ENCODE assay signal across 16 mouse cellular contexts in the genomic region with DNA sequence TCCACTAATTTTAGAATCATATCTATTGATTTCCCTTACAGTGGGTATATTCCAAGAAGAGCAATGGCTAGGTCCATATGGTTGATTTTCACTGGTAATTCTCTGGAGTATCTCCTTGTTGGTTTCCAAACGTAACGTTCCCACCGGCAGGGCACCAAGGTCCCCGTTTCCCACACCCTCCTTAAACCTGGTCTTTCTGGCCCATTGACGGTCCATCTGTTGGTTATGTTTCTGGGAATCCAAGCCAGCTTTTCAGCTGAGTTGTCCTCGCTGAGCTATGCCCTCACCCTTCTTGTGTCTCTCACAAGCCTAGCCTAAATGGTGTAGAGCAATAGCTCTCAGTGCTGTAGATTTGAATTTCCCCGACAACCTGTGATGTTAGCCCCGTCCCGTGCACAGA.
DNase-seq lines count a peak whose midpoint lies in the region; ATAC-seq lines count a peak whose summit lies in the region.
"Had no signal": no experiment of that assay in that cellular context is flagged by ENCODE, and none has a peak within 500 bp of the region (broad histone marks: within the 10 kb centered on the region; RNA-seq: fewer than 3 reads in every experiment).

No protein-coding gene starts in this region.

- H3K4me3 ChIP-seq in forebrain, embryonic 11.5 days (ENCODE audit: low read depth, low read length), result no peak overlapping the region
- no peak overlapping the region for H3K4me3 ChIP-seq in forebrain, embryonic 16.5 days (replicated peaks; ENCODE audit: low read length)
- H3K4me3 ChIP-seq: embryonic facial prominence, embryonic 13.5 days; embryonic facial prominence, embryonic 15.5 days; erythroblast, embryonic 14.5 days; forebrain, embryonic 10.5 days; forebrain, embryonic 13.5 days; forebrain, embryonic 15.5 days had no signal

- no peaks in the 10 kb centered on the region for H3K4me1 ChIP-seq in forebrain, embryonic 11.5 days (replicated peaks; ENCODE audit: control insufficient read depth, insufficient read depth, low read length)
- no peaks in the 10 kb centered on the region for H3K4me1 ChIP-seq in forebrain, embryonic 16.5 days (replicated peaks; ENCODE audit: control insufficient read depth, insufficient read depth, low read length)
- H3K4me1 ChIP-seq: embryonic facial prominence, embryonic 13.5 days; embryonic facial prominence, embryonic 15.5 days; forebrain, embryonic 10.5 days; forebrain, embryonic 13.5 days; forebrain, embryonic 15.5 days had no signal

- no peak overlapping the region for H3K9ac ChIP-seq in forebrain, embryonic 11.5 days (ENCODE audit: low read length)
- H3K9ac ChIP-seq in forebrain, embryonic 16.5 days (replicated peaks; ENCODE audit: low read depth, low read length), result no peak overlapping the region
- H3K9ac ChIP-seq: embryonic facial prominence, embryonic 13.5 days; embryonic facial prominence, embryonic 15.5 days; forebrain, embryonic 13.5 days; forebrain, embryonic 15.5 days had no signal

- peak; percentile 51 to 68 for DNase-seq in cerebellum, postnatal 14 days
- DNase-seq in cerebellum, adult 9-11 months, result no peak
- DNase-seq in forebrain, embryonic 11.5 days (ENCODE audit: low spot score), result peak; percentile 11
- DNase-seq: adrenal gland, adult 2 months; adrenal gland, postnatal 10 days; adrenal gland, postnatal 25 days; cerebellum, adult 11 months; cerebellum, postnatal 36 days; embryo, embryonic 11 days had no signal

- ATAC-seq in forebrain, embryonic 11.5 days (replicated peaks; ENCODE audit: low FRiP score), result no peak
- no peak for ATAC-seq in forebrain, embryonic 16.5 days
- ATAC-seq: forebrain, embryonic 13.5 days; forebrain, embryonic 15.5 days had no signal

- no peak overlapping the region for H3K4me2 ChIP-seq in forebrain, embryonic 11.5 days (ENCODE audit: low read depth, low read length, severe bottlenecking)
- H3K4me2 ChIP-seq in forebrain, embryonic 16.5 days (ENCODE audit: low read length), result no peak overlapping the region
- H3K4me2 ChIP-seq: embryonic facial prominence, embryonic 13.5 days; embryonic facial prominence, embryonic 15.5 days; forebrain, embryonic 13.5 days; forebrain, embryonic 15.5 days had no signal

- no peaks in the 10 kb centered on the region for H3K27me3 ChIP-seq in forebrain, embryonic 11.5 days (ENCODE audit: control insufficient read depth, insufficient read depth, low read length)
- no peaks in the 10 kb centered on the region for H3K27me3 ChIP-seq in forebrain, embryonic 16.5 days (replicated peaks; ENCODE audit: control insufficient read depth, insufficient read depth, low read length)
- H3K27me3 ChIP-seq: embryonic facial prominence, embryonic 13.5 days; embryonic facial prominence, embryonic 15.5 days; forebrain, embryonic 13.5 days; forebrain, embryonic 15.5 days had no signal

- no peak overlapping the region for H3K27ac ChIP-seq in forebrain, embryonic 11.5 days (ENCODE audit: low read depth, low read length)
- H3K27ac ChIP-seq in forebrain, embryonic 16.5 days (ENCODE audit: low read length), result no peak overlapping the region
- H3K27ac ChIP-seq: embryonic facial prominence, embryonic 13.5 days; embryonic facial prominence, embryonic 15.5 days; forebrain, embryonic 10.5 days; forebrain, embryonic 13.5 days; forebrain, embryonic 15.5 days had no signal

- no peaks in the 10 kb centered on the region for H3K36me3 ChIP-seq in forebrain, embryonic 11.5 days (ENCODE audit: control insufficient read depth, insufficient read depth, low read length)
- no peaks in the 10 kb centered on the region for H3K36me3 ChIP-seq in forebrain, embryonic 16.5 days (ENCODE audit: control insufficient read depth, insufficient read depth)
- H3K36me3 ChIP-seq: embryonic facial prominence, embryonic 13.5 days; embryonic facial prominence, embryonic 15.5 days; forebrain, embryonic 10.5 days; forebrain, embryonic 15.5 days had no signal

- H3K9me3 ChIP-seq in forebrain, embryonic 11.5 days (ENCODE audit: control insufficient read depth, low read length), result no peaks in the 10 kb centered on the region
- H3K9me3 ChIP-seq in forebrain, embryonic 16.5 days (ENCODE audit: control insufficient read depth, low read length), result no peaks in the 10 kb centered on the region
- H3K9me3 ChIP-seq: embryonic facial prominence, embryonic 13.5 days; embryonic facial prominence, embryonic 15.5 days; forebrain, embryonic 10.5 days; forebrain, embryonic 13.5 days; forebrain, embryonic 15.5 days had no signal

- WGBS in forebrain, embryonic 11.5 days, result 94% methylated on average over 9 of the region's 9 CpGs
- 92% methylated on average over 9 of the region's 9 CpGs for WGBS in forebrain, embryonic 16.5 days
